Comparison of ENCODE assay signal across 19 mouse cellular contexts in genomic region chr16:49945084-49945483, GRCm38 (mm10).
"Had no signal": no experiment of that assay in that cellular context is flagged by ENCODE, and none has a peak within 500 bp of the region (broad histone marks: within the 10 kb centered on the region; RNA-seq: fewer than 3 reads in every experiment).

No protein-coding gene starts in this region.

- H3K4me2 ChIP-seq: kidney, embryonic 15.5 days; limb, embryonic 12.5 days; limb, embryonic 15.5 days; liver, embryonic 11.5 days; midbrain, embryonic 12.5 days; neural tube, embryonic 12.5 days; stomach, embryonic 15.5 days had no signal

- H3K9me3 ChIP-seq: kidney, embryonic 15.5 days; limb, embryonic 15.5 days; midbrain, embryonic 12.5 days; neural tube, embryonic 12.5 days; stomach, embryonic 15.5 days had no signal

- H3K27me3 ChIP-seq: kidney, embryonic 15.5 days; limb, embryonic 12.5 days; limb, embryonic 15.5 days; midbrain, embryonic 12.5 days; neural tube, embryonic 12.5 days; stomach, embryonic 15.5 days had no signal

- H3K4me1 ChIP-seq: limb, embryonic 12.5 days; limb, embryonic 15.5 days; midbrain, embryonic 12.5 days; neural tube, embryonic 12.5 days; stomach, embryonic 15.5 days had no signal

- H3K36me3 ChIP-seq: kidney, embryonic 15.5 days; limb, embryonic 12.5 days; limb, embryonic 15.5 days; midbrain, embryonic 12.5 days; neural tube, embryonic 12.5 days; stomach, embryonic 15.5 days had no signal

- H3K27ac ChIP-seq: kidney, embryonic 15.5 days; limb, embryonic 12.5 days; limb, embryonic 15.5 days; liver, embryonic 14.5 days; macrophage; midbrain, embryonic 12.5 days; neural tube, embryonic 12.5 days; stomach, embryonic 15.5 days had no signal

- DNase-seq: kidney, adult 2 months; kidney, postnatal 10 days; kidney, postnatal 4 days; left cerebral cortex, postnatal 4 days; liver, postnatal 0 days; retina, postnatal 1 day; right cerebral cortex, postnatal 25 days; spleen, adult 18-20 months; thymus, postnatal 25 days had no signal

- H3K9ac ChIP-seq: kidney, embryonic 15.5 days; limb, embryonic 12.5 days; limb, embryonic 15.5 days; liver, embryonic 14.5 days; liver, postnatal 0 days; midbrain, embryonic 12.5 days; neural tube, embryonic 12.5 days; stomach, embryonic 15.5 days had no signal

- H3K4me3 ChIP-seq: kidney, embryonic 15.5 days; limb, embryonic 12.5 days; limb, embryonic 15.5 days; midbrain, embryonic 12.5 days; neural tube, embryonic 12.5 days; stomach, embryonic 15.5 days had no signal

- ATAC-seq: intestine, postnatal 0 days; liver, postnatal 0 days had no signal
